Mouse (Mus musculus) kidney, adult 2 months (tissue): ENCODE measurements around the gene Golga2.

Experiments
- CTCF ChIP-seq: fragments of 200-500 bp; conservative IDR thresholded peaks from 2 replicates; pipeline ENCODE4 v1.5.1; 2011; ENCODE audit warnings: low read depth, mild to moderate bottlenecking, control low read depth, low read length, moderate library complexity, mixed read lengths; ENCODE audit not compliant: insufficient read depth, insufficient read length
- POLR2A ChIP-seq: fragments of 200-500 bp; IDR thresholded peaks from one replicate; pipeline ENCODE4 v1.6.1; 2011; ENCODE audit warnings: low read depth, low read length, control low read depth

DNA sequence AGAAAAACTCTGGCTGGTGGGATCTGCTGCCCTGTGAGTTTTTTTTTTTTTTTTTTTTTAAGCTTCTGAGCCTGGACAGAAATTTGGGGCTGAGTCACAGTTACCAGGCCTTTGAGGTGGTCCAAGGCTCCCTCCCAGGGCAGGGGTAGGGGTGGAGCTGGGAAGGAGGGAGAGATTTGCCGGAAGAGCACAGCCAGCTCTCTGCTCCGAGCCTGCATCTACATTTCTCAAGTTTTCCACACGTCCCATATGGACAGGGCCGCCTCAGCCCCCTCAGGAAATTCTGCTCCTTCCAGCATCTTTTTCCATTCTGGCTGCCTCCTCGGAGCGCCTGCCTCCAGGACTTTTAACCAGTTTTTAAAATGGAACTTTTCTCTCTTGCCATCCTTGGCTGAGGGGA is 42.3 kb downstream of the Golga2 start:
- TF ChIP-seq POLR2A (no peak), CTCF (no peak)
